Mouse (Mus musculus) embryonic facial prominence, embryonic 14.5 days (tissue): Measurements from ENCODE around the gene Brix1. TPM values are rescaled to one million over a fixed set of nuclear protein-coding genes. Genes with fewer than 3 reads are reported as not detected.
"Not testable (repeated sequence)": the region's sequence is repeated elsewhere in the genome, so short reads cannot be mapped to it uniquely, and the experiment has no call there.

ENCODE experiments used
- ATAC-seq: fragments of 200-750 bp; cut with Nextera tagmentation; 2 replicates; pipeline ENCODE4 v1.8.0; 2017; ENCODE audit warnings: low read depth, moderate number of reproducible peaks, moderate TSS enrichment
- DNase-seq: peaks from one replicate; pipeline ENCODE4 v3.0.0-alpha.2; 2015; ENCODE audit warnings: low spot score
- H3K27ac ChIP-seq: fragments of 300-500 bp; sonication (generic); replicated peaks from 2 replicates; pipeline ENCODE4 v1.5.1; 2014; ENCODE audit warnings: low read depth, mild to moderate bottlenecking, low read length, moderate library complexity
- H3K27me3 ChIP-seq: fragments of 300-500 bp; sonication (generic); replicated peaks from 2 replicates; pipeline ENCODE4 v1.6.1; 2014; ENCODE audit warnings: low read length; ENCODE audit not compliant: control insufficient read depth, insufficient read depth
- H3K36me3 ChIP-seq: fragments of 300-500 bp; sonication (generic); 2 replicates; pipeline ENCODE4 v1.6.1; 2014; ENCODE audit warnings: low read length, mixed read lengths; ENCODE audit not compliant: control insufficient read depth, insufficient read depth
- H3K4me1 ChIP-seq: fragments of 300-500 bp; sonication (generic); 2 replicates; pipeline ENCODE4 v1.6.1; 2014; ENCODE audit warnings: antibody characterized with exemption, low read length; ENCODE audit not compliant: control insufficient read depth, insufficient read depth
- H3K4me2 ChIP-seq: fragments of 300-500 bp; sonication (generic); 2 replicates; pipeline ENCODE4 v1.6.1; 2014; ENCODE audit warnings: low read depth, mild to moderate bottlenecking, low read length, moderate library complexity, mixed read lengths
- H3K4me3 ChIP-seq: fragments of 300-500 bp; sonication (generic); 2 replicates; pipeline ENCODE4 v1.5.1; 2014; ENCODE audit warnings: low read depth, mild to moderate bottlenecking, low read length
- H3K9ac ChIP-seq: fragments of 300-500 bp; sonication (generic); 2 replicates; pipeline ENCODE4 v1.6.1; 2014; ENCODE audit warnings: low read depth, mild to moderate bottlenecking, low read length, moderate library complexity, mixed read lengths
- H3K9me3 ChIP-seq: fragments of 300-500 bp; sonication (generic); 2 replicates; pipeline ENCODE4 v1.6.1; 2016; ENCODE audit warnings: low read length; ENCODE audit not compliant: control insufficient read depth
- WGBS: fragments of 180-500 bp; shearing (Covaris S2); extraction: QIAGEN DNeasy Blood & Tissue Kit; methylation state at CpG from one replicate; pipeline ENCODE4 v1.1.7; 2014; 5-methylcytosine and 5-hydroxymethylcytosine counted together
- polyA plus RNA-seq: library from polyadenylated mRNA; unstranded; fragments of >200 nt; fragmentation: Nextera tagmentation; extraction: Ambion mirVana; gene quantifications from 2 replicates; pipeline ENCODE4 v1.2.1, GENCODE M21; 2014

Gene Brix1
- polyA plus RNA-seq, 1 experiment from 2014 or later = 101 TPM

- Histone ChIP-seq H3K4me2 (no peak overlapping the region), H3K27ac (no peak overlapping the region), H3K9ac (no peak overlapping the region), H3K9me3 (no peaks in the 10 kb centered on the region), H3K4me1 (no peaks in the 10 kb centered on the region), H3K36me3 (peaks cover 6% of the 10 kb centered on the region; the same call in 1 of the 2 replicates), H3K27me3 (no peaks in the 10 kb centered on the region), H3K4me3 (no peak overlapping the region)
- WGBS = 88% methylated on average over 5 of the region's 5 CpGs
- DNase-seq (no peak), ATAC-seq (no peak)
Observed at GRCm38 (mm10) chr15:10500035-10500434, 14.3 kb upstream of the Brix1 start.

DNA sequence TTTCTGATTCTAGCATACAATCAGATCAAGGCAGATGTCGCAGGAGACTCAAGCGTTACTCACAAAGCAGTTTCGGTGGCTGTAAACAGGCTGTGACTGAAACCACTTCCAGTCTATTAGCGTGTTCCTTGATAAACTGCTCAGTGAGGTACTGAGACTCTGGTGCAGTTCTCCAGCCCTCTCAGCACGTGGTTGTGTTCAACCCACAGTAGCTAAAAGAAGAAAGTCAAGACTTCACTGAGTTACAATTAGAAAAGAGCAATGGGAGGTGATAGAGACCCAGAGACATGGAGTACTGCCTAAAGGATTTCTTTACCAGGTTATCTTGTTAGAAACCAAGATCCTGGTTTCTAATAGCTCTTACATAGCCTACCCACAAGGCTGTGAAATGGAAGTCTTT lies 13.8 kb upstream of the Brix1 start:
- DNase-seq (no peak), ATAC-seq (no peak)
- Histone ChIP-seq H3K4me3 (no peak overlapping the region), H3K9ac (no peak overlapping the region), H3K36me3 (peaks cover 6% of the 10 kb centered on the region; the same call in 1 of the 2 replicates), H3K4me1 (no peaks in the 10 kb centered on the region), H3K9me3 (no peaks in the 10 kb centered on the region), H3K27ac (no peak overlapping the region), H3K27me3 (no peaks in the 10 kb centered on the region), H3K4me2 (no peak overlapping the region)
- 82% methylated on average over 5 of the region's 5 CpGs for WGBS

GRCm38 (mm10) chr15:10496696-10497095 lies 10.9 kb upstream of the Brix1 start:
- not testable (repeated sequence) for DNase-seq, H3K9ac ChIP-seq, H3K27ac ChIP-seq, ATAC-seq, H3K27me3 ChIP-seq, H3K4me1 ChIP-seq, H3K4me3 ChIP-seq, H3K9me3 ChIP-seq, H3K4me2 ChIP-seq
- WGBS = 89% methylated on average over 1 of the region's 1 CpGs
- H3K36me3 ChIP-seq = peaks cover 24% of the 10 kb centered on the region

GRCm38 (mm10) chr15:10495944-10496343 lies 10.2 kb upstream of the Brix1 start:
- H3K4me1 ChIP-seq = no peaks in the 10 kb centered on the region
- WGBS = 93% methylated on average over 11 of the region's 11 CpGs
- no peak for DNase-seq
- no peaks in the 10 kb centered on the region for H3K27me3 ChIP-seq
- no peak for ATAC-seq
- no peak overlapping the region for H3K9ac ChIP-seq
- H3K4me2 ChIP-seq = no peak overlapping the region
- no peak overlapping the region for H3K4me3 ChIP-seq
- H3K9me3 ChIP-seq = no peaks in the 10 kb centered on the region
- peaks cover 24% of the 10 kb centered on the region for H3K36me3 ChIP-seq
- H3K27ac ChIP-seq = no peak overlapping the region

- H3K4me3 ChIP-seq = no peak overlapping the region
- H3K27me3 ChIP-seq = no peaks in the 10 kb centered on the region
- no peak overlapping the region for H3K9ac ChIP-seq
- H3K36me3 ChIP-seq = peaks cover 25% of the 10 kb centered on the region
- no peaks in the 10 kb centered on the region for H3K9me3 ChIP-seq
- WGBS = 73% methylated on average over 5 of the region's 5 CpGs
- no peak overlapping the region for H3K27ac ChIP-seq
- H3K4me1 ChIP-seq = peaks cover 12% of the 10 kb centered on the region
- no peak for DNase-seq
- H3K4me2 ChIP-seq = no peak overlapping the region
- no peak for ATAC-seq
Observed at GRCm38 (mm10) chr15:10490101-10490500, 4.4 kb upstream of the Brix1 start.

DNA sequence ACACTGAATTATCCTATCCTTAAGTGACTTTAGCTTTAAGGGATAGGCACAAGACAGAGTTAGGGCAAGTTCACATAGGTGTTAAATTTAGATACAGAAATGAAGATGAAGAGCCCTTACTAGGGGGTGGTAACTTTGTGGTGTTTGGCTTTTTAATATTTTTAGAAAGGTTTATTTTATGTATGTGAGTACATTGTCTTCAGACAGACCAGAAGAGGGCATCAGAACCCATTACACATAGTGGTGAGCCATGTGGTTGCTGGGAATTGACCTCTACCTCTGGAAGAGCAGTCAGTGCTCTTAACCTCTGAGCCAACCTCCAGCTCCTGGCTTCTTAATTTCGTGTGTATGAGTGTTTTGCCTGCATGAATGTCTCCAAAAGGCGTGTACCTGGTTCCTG lies 1.5 kb upstream of the Brix1 start:
- 62% methylated on average over 2 of the region's 2 CpGs for WGBS
- peak overlapping the region; percentile 87 for H3K4me2 ChIP-seq
- peaks cover 24% of the 10 kb centered on the region for H3K36me3 ChIP-seq
- no peak overlapping the region for H3K27ac ChIP-seq
- ATAC-seq (no peak), DNase-seq (no peak)
- no peaks in the 10 kb centered on the region for H3K27me3 ChIP-seq
- peaks cover 21% of the 10 kb centered on the region for H3K4me1 ChIP-seq
- H3K9ac ChIP-seq = 0 out of 2 replicates have a peak overlapping the region, but pooled peaks have one; percentile 10
- H3K9me3 ChIP-seq = no peaks in the 10 kb centered on the region
- peak overlapping the region; percentile 58 for H3K4me3 ChIP-seq

GRCm38 (mm10) chr15:10486365-10486839 lies 655 bp upstream of the Brix1 start:
- 2% methylated on average over 18 of the region's 18 CpGs for WGBS
- peaks cover 25% of the 10 kb centered on the region for H3K36me3 ChIP-seq
- H3K4me2 ChIP-seq = peak overlapping the region; percentile 87
- DNase-seq = no peak
- no peaks in the 10 kb centered on the region for H3K27me3 ChIP-seq
- H3K9ac ChIP-seq = peak overlapping the region; percentile 80
- H3K9me3 ChIP-seq = no peaks in the 10 kb centered on the region
- H3K4me3 ChIP-seq = peak overlapping the region; percentile 58
- peak; percentile 31 for ATAC-seq
- H3K27ac ChIP-seq = peak overlapping the region; percentile 74
- H3K4me1 ChIP-seq = peaks cover 21% of the 10 kb centered on the region

- Histone ChIP-seq H3K4me1 (peaks cover 8% of the 10 kb centered on the region), H3K9ac (peak overlapping the region; percentile 63), H3K27me3 (no peaks in the 10 kb centered on the region), H3K9me3 (no peaks in the 10 kb centered on the region), H3K27ac (peak overlapping the region; percentile 33; the same call in 1 of the 2 replicates), H3K4me2 (peak overlapping the region; percentile 85), H3K4me3 (peak overlapping the region; percentile 88), H3K36me3 (peaks cover 19% of the 10 kb centered on the region)
- no peak for DNase-seq
- 14% methylated on average over 3 of the region's 3 CpGs for whole genome bisulfite sequencing
- ATAC-seq = no peak
Observed at GRCm38 (mm10) chr15:10470941-10471340, 14.8 kb downstream of the Brix1 start.

- peak within 1 kb of the TSS; percentile 74 for H3K27ac ChIP-seq
- H3K4me1 ChIP-seq = peaks cover 8% of the 10 kb centered on the region
- peak within 1 kb of the TSS; percentile 85 for H3K4me2 ChIP-seq
- peak within 1 kb of the TSS; percentile 88 for H3K9ac ChIP-seq
- H3K27me3 ChIP-seq = no peaks in the 10 kb centered on the region
- H3K4me3 ChIP-seq = peak within 1 kb of the TSS; percentile 88
- DNase-seq (peak; percentile 89), ATAC-seq (peak; percentile 96)
- WGBS = 0% methylated on average over 6 of the region's 87 CpGs
- H3K36me3 ChIP-seq = peaks cover 13% of the 10 kb centered on the region
- no peaks in the 10 kb centered on the region for H3K9me3 ChIP-seq
Observed at GRCm38 (mm10) chr15:10470151-10470831, 15.5 kb downstream of the Brix1 start, which contains the start of gene Dnajc21. TSS of gene Dnajc21 (minus strand) at chr15:10470516.
